Comparison of ENCODE assay signal across 10 mouse cellular contexts in the genomic region with DNA sequence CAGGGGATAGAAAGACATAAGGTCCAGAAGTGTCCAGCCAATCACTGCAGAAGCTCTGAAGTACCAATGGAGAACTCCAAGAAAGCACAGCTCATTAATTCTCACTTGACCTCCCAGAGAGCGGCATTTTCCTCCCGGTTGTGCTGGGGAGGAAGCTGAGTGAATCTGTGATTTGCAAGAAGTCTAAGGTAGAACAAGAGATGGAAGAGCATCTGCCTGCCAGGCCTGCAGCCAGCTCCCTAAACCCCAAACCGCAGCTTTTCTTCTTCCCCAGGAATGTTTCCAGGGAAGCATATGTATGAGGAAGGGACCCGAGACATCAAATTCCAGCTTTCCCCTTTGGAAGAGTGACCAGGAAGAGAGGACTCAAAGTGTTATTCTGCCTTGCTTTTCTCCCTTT. TPM values are rescaled to one million over a fixed set of nuclear protein-coding genes. Genes with fewer than 3 reads are reported as not detected.
DNase-seq lines count a peak whose midpoint lies in the region; ATAC-seq lines count a peak whose summit lies in the region.
"Had no signal": no experiment of that assay in that cellular context is flagged by ENCODE, and none has a peak within 500 bp of the region (broad histone marks: within the 10 kb centered on the region; RNA-seq: fewer than 3 reads in every experiment).

No protein-coding gene starts in this region.

- no peaks in the 10 kb centered on the region for H3K36me3 ChIP-seq in kidney, embryonic 14.5 days (ENCODE audit: control insufficient read depth, insufficient read depth, low read length)
- H3K36me3 ChIP-seq in embryonic facial prominence, embryonic 11.5 days (replicated peaks; ENCODE audit: control insufficient read depth, insufficient read depth, low read depth, low read length): no peaks in the 10 kb centered on the region
- H3K36me3 ChIP-seq in hindbrain, embryonic 15.5 days: no peaks in the 10 kb centered on the region
- H3K36me3 ChIP-seq in neural tube, embryonic 11.5 days (ENCODE audit: control insufficient read depth, insufficient read depth, low read length): no peaks in the 10 kb centered on the region
- H3K36me3 ChIP-seq: G1E had no signal

- peaks cover 25% of the 10 kb centered on the region for H3K4me1 ChIP-seq in kidney, embryonic 14.5 days (ENCODE audit: control insufficient read depth, insufficient read depth, low read length)
- H3K4me1 ChIP-seq in embryonic facial prominence, embryonic 11.5 days (ENCODE audit: control insufficient read depth, insufficient read depth, low read length): peaks cover 6% of the 10 kb centered on the region; the same call in 1 of the 2 replicates
- H3K4me1 ChIP-seq in hindbrain, embryonic 15.5 days (replicated peaks): peaks cover 29% of the 10 kb centered on the region
- peaks cover 20% of the 10 kb centered on the region for H3K4me1 ChIP-seq in neural tube, embryonic 11.5 days (ENCODE audit: control insufficient read depth, insufficient read depth, low read length)

- no peaks in the 10 kb centered on the region for H3K9me3 ChIP-seq in kidney, embryonic 14.5 days (ENCODE audit: control insufficient read depth, low read length)
- no peaks in the 10 kb centered on the region for H3K9me3 ChIP-seq in embryonic facial prominence, embryonic 11.5 days (replicated peaks; ENCODE audit: control insufficient read depth, low read length)
- no peaks in the 10 kb centered on the region for H3K9me3 ChIP-seq in hindbrain, embryonic 15.5 days
- no peaks in the 10 kb centered on the region for H3K9me3 ChIP-seq in neural tube, embryonic 11.5 days (ENCODE audit: control insufficient read depth, low read length)
- H3K9me3 ChIP-seq: G1E had no signal

- H3K9ac ChIP-seq in kidney, embryonic 14.5 days (ENCODE audit: low read depth, low read length): 0 out of 2 replicates have a peak overlapping the region, but pooled peaks have one; percentile 28
- peak overlapping the region; percentile 30; the same call in 1 of the 2 replicates for H3K9ac ChIP-seq in embryonic facial prominence, embryonic 11.5 days (replicated peaks; ENCODE audit: low read length)
- no peak overlapping the region for H3K9ac ChIP-seq in hindbrain, embryonic 15.5 days
- 0 out of 2 replicates have a peak overlapping the region, but pooled peaks have one; percentile 9 for H3K9ac ChIP-seq in neural tube, embryonic 11.5 days (ENCODE audit: low read length)

- 0 out of 2 replicates have a peak overlapping the region, but pooled peaks have one; percentile 10 for H3K4me3 ChIP-seq in kidney, embryonic 14.5 days (ENCODE audit: low read length)
- H3K4me3 ChIP-seq in embryonic facial prominence, embryonic 11.5 days (ENCODE audit: low read depth, low read length): no peak overlapping the region
- H3K4me3 ChIP-seq in hindbrain, embryonic 15.5 days: no peak overlapping the region
- no peak overlapping the region for H3K4me3 ChIP-seq in neural tube, embryonic 11.5 days (ENCODE audit: low read depth, low read length)

- peak overlapping the region; percentile 70 for H3K27ac ChIP-seq in kidney, embryonic 14.5 days (ENCODE audit: low read depth, low read length)
- peak overlapping the region; percentile 69 for H3K27ac ChIP-seq in embryonic facial prominence, embryonic 11.5 days (replicated peaks; ENCODE audit: low read depth, low read length)
- H3K27ac ChIP-seq in hindbrain, embryonic 15.5 days (replicated peaks): peak overlapping the region; percentile 67
- H3K27ac ChIP-seq in neural tube, embryonic 11.5 days (ENCODE audit: low read depth, low read length): peak overlapping the region; percentile 88

- ATAC-seq in kidney, embryonic 14.5 days (ENCODE audit: low FRiP score, low TSS enrichment): peak; percentile 66; the same call in 1 of the 2 replicates
- ATAC-seq in embryonic facial prominence, embryonic 11.5 days (replicated peaks; ENCODE audit: insufficient number of reproducible peaks, low FRiP score, low TSS enrichment, low read depth): no peak
- ATAC-seq in hindbrain, embryonic 15.5 days (ENCODE audit: low FRiP score, low read depth): no peak
- ATAC-seq in neural tube, embryonic 11.5 days (ENCODE audit: insufficient read depth, low FRiP score, low TSS enrichment): no peak

- peak overlapping the region; percentile 33 for H3K4me2 ChIP-seq in kidney, embryonic 14.5 days (replicated peaks; ENCODE audit: low read depth, low read length)
- H3K4me2 ChIP-seq in embryonic facial prominence, embryonic 11.5 days (ENCODE audit: low read depth, low read length): 0 out of 2 replicates have a peak overlapping the region, but pooled peaks have one; percentile 1
- peak overlapping the region; percentile 53 for H3K4me2 ChIP-seq in hindbrain, embryonic 15.5 days
- H3K4me2 ChIP-seq in neural tube, embryonic 11.5 days (ENCODE audit: low read depth): peak overlapping the region; percentile 33

- no peak for DNase-seq in kidney, adult 8-10 months
- peak; percentile 26 for DNase-seq in embryonic facial prominence, embryonic 11.5 days (ENCODE audit: low spot score)
- peak; percentile 64 for DNase-seq in neural tube, embryonic 11.5 days (ENCODE audit: low spot score)
- DNase-seq in cerebellum, adult 9-10 months: no peak
- DNase-seq in spleen, postnatal 10 days (ENCODE audit: low spot score in 2 of 2): no peak
- no peak for DNase-seq in adrenal gland, postnatal 25 days
- DNase-seq: left cerebral cortex, postnatal 4 days had no signal

- 4% methylated on average over 4 of the region's 4 CpGs for WGBS in kidney, embryonic 14.5 days
- WGBS in embryonic facial prominence, embryonic 11.5 days: 6% methylated on average over 4 of the region's 4 CpGs
- 5% methylated on average over 4 of the region's 4 CpGs for WGBS in hindbrain, embryonic 15.5 days
- WGBS in neural tube, embryonic 11.5 days: 2% methylated on average over 4 of the region's 4 CpGs

- H3K27me3 ChIP-seq in kidney, embryonic 14.5 days (ENCODE audit: control insufficient read depth, insufficient read depth, low read length): no peaks in the 10 kb centered on the region
- H3K27me3 ChIP-seq in embryonic facial prominence, embryonic 11.5 days (ENCODE audit: control insufficient read depth, insufficient read depth, low read length): no peaks in the 10 kb centered on the region
- H3K27me3 ChIP-seq in hindbrain, embryonic 15.5 days: no peaks in the 10 kb centered on the region
- no peaks in the 10 kb centered on the region for H3K27me3 ChIP-seq in neural tube, embryonic 11.5 days (ENCODE audit: control insufficient read depth, insufficient read depth, low read length)

RNA-seq across cellular contexts. Expression of gene Nepro, which starts 35.6 kb away (rescaled TPM):
- polyA plus RNA-seq in kidney, embryonic 14.5 days (2014; fragmentation: Nextera tagmentation; extraction: Ambion mirVana): 7.3 and 11.8 TPM in 2 replicates
- 12.6 and 14.5 TPM in 2 replicates for polyA plus RNA-seq in embryonic facial prominence, embryonic 11.5 days (2014; fragmentation: Nextera tagmentation; extraction: Ambion mirVana)
- 4.3 and 4.4 TPM in 2 replicates for polyA plus RNA-seq in hindbrain, embryonic 15.5 days (2015; fragmentation: Nextera tagmentation; extraction: Ambion mirVana)
- polyA plus RNA-seq in neural tube, embryonic 11.5 days (2014; fragmentation: Nextera tagmentation; extraction: Ambion mirVana): 11.9 and 12.3 TPM in 2 replicates
- total RNA-seq in adrenal gland, postnatal 25 days (2021): 10.5 and 10.7 TPM in 2 replicates

RNA-seq across cellular contexts. Expression of gene Gtpbp8, which starts 57.7 kb away (rescaled TPM):
- polyA plus RNA-seq in kidney, embryonic 14.5 days (2014; fragmentation: Nextera tagmentation; extraction: Ambion mirVana): 29.5 and 33.0 TPM in 2 replicates
- 29.3 and 32.5 TPM in 2 replicates for polyA plus RNA-seq in embryonic facial prominence, embryonic 11.5 days (2014; fragmentation: Nextera tagmentation; extraction: Ambion mirVana)
- 38.2 and 38.6 TPM in 2 replicates for polyA plus RNA-seq in hindbrain, embryonic 15.5 days (2015; fragmentation: Nextera tagmentation; extraction: Ambion mirVana)
- polyA plus RNA-seq in neural tube, embryonic 11.5 days (2014; fragmentation: Nextera tagmentation; extraction: Ambion mirVana): 31.9 and 33.2 TPM in 2 replicates
- total RNA-seq in adrenal gland, postnatal 25 days (2021): 19.8 and 24.2 TPM in 2 replicates

Comparison
In these comparisons a context has a peak if more than half of its experiments do, and no peak if none do; other contexts are left out.
1. H3K4me2 ChIP-seq: peak in every context shown above with its lines; median percentile 53 in hindbrain, embryonic 15.5 days; 33 in kidney, embryonic 14.5 days; 33 in neural tube, embryonic 11.5 days; 1 in embryonic facial prominence, embryonic 11.5 days.
2. DNase-seq: peak in embryonic facial prominence, embryonic 11.5 days (single experiment) and neural tube, embryonic 11.5 days (single experiment); none in kidney, adult 8-10 months (0 of 2), cerebellum, adult 9-10 months (single experiment), spleen, postnatal 10 days (0 of 2) and adrenal gland, postnatal 25 days (single experiment).
3. Peak in every context shown above with its lines, with median percentiles within 50 percentile points of each other: H3K27ac ChIP-seq.